ENCODE assay signal across 15 mouse cellular contexts in genomic region chr14:21592985-21593750, GRCm38 (mm10).
DNase-seq lines count a peak whose midpoint lies in the region; ATAC-seq and TF ChIP-seq lines count a peak whose summit lies in the region.
"Had no signal": no experiment of that assay in that cellular context is flagged by ENCODE, and none has a peak within 500 bp of the region (broad histone marks: within the 10 kb centered on the region; RNA-seq: fewer than 3 reads in every experiment).

No protein-coding gene starts in this region.

- no peaks in the 10 kb centered on the region for H3K27me3 ChIP-seq in limb, embryonic 13.5 days
- H3K27me3 ChIP-seq: intestine, embryonic 15.5 days; midbrain, embryonic 13.5 days had no signal

- ATAC-seq in frontal cortex, adult (ENCODE audit: low TSS enrichment): peak; percentile 82
- peak; percentile 89 for ATAC-seq in limb, embryonic 13.5 days (ENCODE audit: low FRiP score, low read depth)
- ATAC-seq: intestine, embryonic 15.5 days; liver, postnatal 0 days; midbrain, embryonic 13.5 days had no signal

- H3K9me3 ChIP-seq in limb, embryonic 13.5 days: 0 out of 2 replicates have a peak, but pooled peaks cover 3% of the 10 kb centered on the region
- H3K9me3 ChIP-seq: intestine, embryonic 15.5 days; midbrain, embryonic 13.5 days had no signal

- WGBS in limb, embryonic 13.5 days: 65% methylated on average over 8 of the region's 8 CpGs

- H3K4me3 ChIP-seq in left cerebral cortex, adult 2 months: no peak overlapping the region
- H3K4me3 ChIP-seq in limb, embryonic 13.5 days: no peak overlapping the region
- H3K4me3 ChIP-seq: hindbrain, embryonic 10.5 days; intestine, embryonic 15.5 days; midbrain, embryonic 13.5 days had no signal

- peak overlapping the region; percentile 50 for H3K27ac ChIP-seq in left cerebral cortex, adult 2 months
- peak overlapping the region; percentile 80 for H3K27ac ChIP-seq in limb, embryonic 13.5 days
- H3K27ac ChIP-seq: hindbrain, embryonic 10.5 days; intestine, embryonic 15.5 days; macrophage; midbrain, embryonic 13.5 days had no signal

- peaks cover 15% of the 10 kb centered on the region; the same call in 1 of the 2 replicates for H3K36me3 ChIP-seq in limb, embryonic 13.5 days
- H3K36me3 ChIP-seq: intestine, embryonic 15.5 days had no signal

- H3K9ac ChIP-seq in limb, embryonic 13.5 days: no peak overlapping the region
- H3K9ac ChIP-seq: intestine, embryonic 15.5 days; liver, postnatal 0 days; midbrain, embryonic 13.5 days had no signal

- H3K4me1 ChIP-seq in limb, embryonic 13.5 days: peaks cover 38% of the 10 kb centered on the region
- H3K4me1 ChIP-seq: hindbrain, embryonic 10.5 days had no signal

- H3K4me2 ChIP-seq in limb, embryonic 13.5 days (replicated peaks): no peak overlapping the region
- H3K4me2 ChIP-seq: heart, embryonic 11.5 days; intestine, embryonic 15.5 days; midbrain, embryonic 13.5 days had no signal

- intact Hi-C loops in left cerebral cortex, adult 2 months (cut with DNase I): no loop called here

- no peak for TF ChIP-seq CTCF in left cerebral cortex, adult 2 months (IDR thresholded peaks at IDR 0.05)

- no peak for DNase-seq in frontal cortex, postnatal 25 days (ENCODE audit: low spot score in 2 of 2)
- no peak for DNase-seq in left cerebral cortex, adult 2 months (ENCODE audit: extremely low spot score in 1 of 2, low spot score in 2 of 2)
- DNase-seq in left cerebral cortex, adult 9 months (ENCODE audit: low spot score in 2 of 2): no peak
- DNase-seq in R1 (ENCODE audit: low read depth, low spot score): peak; percentile 46
- no peak for DNase-seq in right cerebral cortex, postnatal 14 days
- no peak for DNase-seq in thymus, postnatal 36 days
- DNase-seq: cerebellum, adult 11 months; liver, postnatal 0 days had no signal
